Mouse (Mus musculus) gastrocnemius, postnatal 14 days (tissue): ENCODE data around the gene Bid. TPM values are rescaled to one million over a fixed set of nuclear protein-coding genes. Genes with fewer than 3 reads are reported as not detected.

Experiments
- DNase-seq: peaks from one replicate; pipeline ENCODE4 v3.0.0; 2021; ENCODE audit warnings: mixed read lengths
- intact Hi-C: fragments of 180-260 bp; cut with DNase I; formaldehyde crosslinking; loops from one replicate; pipeline ENCODE4 v1.15.1; 2025; ENCODE audit warnings: low total_unique reads
- long read RNA-seq, 2 experiments: library from polyadenylated mRNA; stranded (forward); transcript quantifications; one replicate each; pipeline ENCODE4 v2.0.0; 2021
- total RNA-seq, 2 experiments: library from RNA; stranded (reverse); gene quantifications; 2 replicates each; pipeline ENCODE4 v1.2.3; 2021

Gene Bid
- total RNA-seq = 1 to 10 TPM; 1.8 to 2.3 TPM
- long read RNA-seq, experiment 1, transcript Bid-201 (6 exons, 2,189 nt) = major isoform, 6 of 9 reads
- long read RNA-seq, experiment 1, partial matches to known transcripts = 0 of 9 reads
- long read RNA-seq, experiment 1, other reads (novel, unspliced or antisense) = 3 of 9 reads
- long read RNA-seq, experiment 2, transcript Bid-201 (6 exons, 2,189 nt) = major isoform, 5 of 7 reads
- long read RNA-seq, experiment 2, partial matches to known transcripts = 0 of 7 reads
- long read RNA-seq, experiment 2, other reads (novel, unspliced or antisense) = 2 of 7 reads

DNA sequence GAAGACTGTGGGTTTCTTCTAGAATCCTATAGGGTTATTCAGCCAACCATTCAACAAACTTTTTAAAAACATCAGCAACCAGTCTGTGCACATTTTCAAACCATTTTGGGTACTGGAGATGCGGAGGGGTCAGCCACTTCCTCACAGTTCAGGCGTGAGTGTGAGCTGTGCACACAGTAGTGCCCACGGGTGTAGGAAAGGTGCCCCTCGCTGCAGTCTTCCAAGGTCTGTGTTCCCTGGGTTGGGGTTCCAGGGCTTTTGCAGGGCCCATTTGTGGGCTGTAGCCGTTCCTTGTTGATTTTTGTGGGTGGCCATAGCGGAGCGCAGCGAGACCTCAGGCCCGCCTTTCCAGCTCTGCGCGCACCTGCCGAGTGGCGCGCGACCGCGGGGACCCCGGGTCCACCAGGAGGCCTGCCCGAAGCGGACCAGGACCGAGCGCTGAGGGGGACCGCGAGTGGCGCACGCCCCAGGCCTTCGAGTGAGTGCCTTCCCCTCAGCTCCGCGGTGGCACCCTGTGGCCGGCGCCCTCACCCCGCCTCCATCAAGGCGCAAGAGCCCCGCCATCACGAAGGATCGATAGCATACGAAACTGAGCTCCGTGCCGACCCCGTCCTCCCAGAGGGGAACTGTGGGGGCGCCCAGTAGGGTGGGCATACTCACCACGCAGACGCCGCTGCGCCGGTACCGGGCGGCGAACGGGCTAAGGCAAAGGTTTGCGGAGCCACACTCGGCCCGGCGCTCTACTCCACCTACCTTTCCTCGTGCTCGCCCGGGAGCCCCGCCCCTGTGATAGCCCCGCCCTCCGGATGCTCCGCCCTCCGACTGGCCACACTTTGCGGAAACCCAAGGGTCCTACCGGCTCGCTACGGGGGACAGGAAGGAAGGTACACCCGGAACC lies at the start of gene Bid:
Bid (minus strand) TSS at position 780 of the 898 bp plus-strand sequence.
- DNase-seq = peak; percentile 86
- intact Hi-C loops = no loop called here

- intact Hi-C loops = no loop called here
- no peak for DNase-seq
Observed at GRCm38 (mm10) chr6:120965814-120966213, 49.2 kb upstream of the Bid start.

DNA sequence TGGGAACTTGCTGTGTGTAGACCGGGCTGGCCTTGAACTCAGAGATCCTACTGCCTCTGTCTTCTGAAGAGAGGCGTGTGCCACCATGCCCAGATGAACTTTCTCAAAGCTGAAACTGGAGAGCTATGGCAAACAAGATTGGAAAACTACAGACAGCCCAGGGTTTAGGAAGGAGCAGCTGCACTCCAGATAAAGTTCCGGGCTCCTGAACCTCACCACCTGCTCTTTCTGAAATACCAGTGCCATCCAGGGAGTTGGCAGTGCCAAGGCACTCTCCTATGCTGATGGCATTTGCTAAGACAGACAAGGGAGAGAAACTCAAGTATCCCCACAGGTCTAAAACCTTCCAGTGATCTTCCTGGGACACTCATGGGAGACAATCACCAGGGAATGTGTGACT lies 47.5 kb upstream of the Bid start:
- intact Hi-C loops = no loop called here

DNA sequence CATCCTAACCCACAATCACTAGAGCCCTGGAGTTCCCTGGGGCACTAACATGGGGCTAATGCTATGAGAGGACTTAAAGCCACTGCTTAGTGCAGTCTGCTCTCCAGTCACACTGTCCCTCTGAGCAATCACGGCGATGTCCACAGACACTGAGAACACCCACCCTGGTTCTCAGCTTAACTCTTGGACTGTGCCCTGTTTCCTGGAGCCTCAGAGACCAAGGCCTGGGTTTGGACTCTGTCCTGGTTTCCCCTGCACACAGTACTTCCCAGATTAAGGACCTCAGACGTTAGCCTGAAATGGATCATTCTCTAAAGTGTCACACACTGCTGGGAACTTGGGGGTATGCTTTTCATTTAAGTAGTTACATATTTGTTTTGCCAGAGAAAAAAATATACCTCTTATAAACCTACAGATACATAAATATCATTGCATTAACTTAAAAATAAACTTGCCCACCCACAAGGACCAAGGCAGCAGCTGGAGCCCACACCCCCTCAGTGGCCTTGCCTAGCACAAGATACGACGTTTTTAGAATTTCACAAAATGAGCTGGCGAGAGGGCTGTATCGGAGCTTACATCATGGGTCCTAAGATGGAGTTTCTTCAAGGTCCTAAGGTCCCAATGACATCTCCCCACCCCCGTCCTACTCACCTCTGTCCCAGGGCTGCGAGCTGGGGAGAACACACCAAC lies 43.8 kb upstream of the Bid start:
- intact Hi-C loops = no loop called here
- DNase-seq = no peak

More for the DNA sequence above, 47.5 kb upstream of the Bid start:
- no peak for DNase-seq

DNA sequence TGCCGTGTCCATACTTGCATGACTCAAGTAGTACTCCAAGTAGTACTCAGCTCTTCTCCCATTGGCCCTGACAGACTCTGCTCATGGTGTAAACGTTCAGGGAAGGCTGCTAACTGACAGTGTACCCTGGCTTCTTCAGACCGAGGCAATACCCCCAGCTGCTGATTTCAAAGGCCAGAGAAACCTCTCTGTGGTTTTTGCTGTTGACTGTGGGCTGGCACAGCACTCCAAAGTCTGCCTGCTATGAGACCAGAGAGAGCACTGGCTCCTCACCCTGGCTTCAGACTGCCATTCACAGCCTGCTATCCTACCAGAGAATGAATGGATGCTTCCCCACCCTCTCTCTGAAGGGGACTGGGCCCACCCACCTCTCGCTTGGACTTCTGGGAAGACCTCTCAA lies 40.7 kb upstream of the Bid start:
- intact Hi-C loops = loop anchor here (5.0 kb wide), 1 partner anchor 50 kb away; no protein-coding TSS in a partner anchor

DNA sequence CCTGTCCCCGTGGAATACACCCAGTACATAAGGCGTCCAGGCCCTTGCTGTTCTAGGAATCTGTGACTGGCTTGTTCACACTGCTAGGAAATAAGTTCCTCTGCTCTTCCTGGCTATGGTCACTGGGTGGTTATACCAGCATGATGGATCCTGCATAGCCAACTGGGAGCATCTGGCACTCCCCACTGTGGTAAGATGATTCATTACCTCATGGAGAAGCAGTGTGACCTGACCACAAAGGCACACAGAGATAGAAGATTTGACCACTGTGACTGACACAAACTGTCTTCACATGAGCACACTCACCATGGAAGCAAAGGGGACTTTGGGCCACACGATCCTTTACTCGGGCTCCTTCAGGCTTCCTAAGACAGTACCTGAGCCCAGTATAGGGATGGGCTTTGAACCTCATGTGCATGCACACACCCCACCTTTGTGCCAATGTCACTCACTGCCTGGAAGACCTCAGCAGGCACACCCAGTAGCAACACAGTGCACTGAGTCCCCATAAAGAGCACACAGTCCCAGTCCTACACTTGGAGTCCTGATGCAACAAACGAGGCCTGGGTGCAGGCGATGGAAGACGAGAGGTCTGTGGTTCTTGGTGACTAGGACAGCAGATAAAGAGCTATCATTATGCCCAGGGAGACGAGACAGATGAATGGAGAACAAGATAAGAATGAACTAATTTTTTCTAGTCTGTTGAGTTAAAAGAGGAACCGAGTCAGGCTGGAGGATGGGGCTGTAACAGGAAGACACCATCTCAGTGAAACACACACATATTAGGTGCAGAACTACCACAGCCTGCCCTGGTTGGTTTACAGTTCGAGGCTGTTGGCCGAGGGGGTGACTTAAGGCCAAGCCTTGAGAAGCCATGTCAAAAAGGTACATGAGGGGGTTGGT lies 39.9 kb upstream of the Bid start:
- intact Hi-C loops = loop anchor here (5.0 kb wide), 1 partner anchor 49 kb away; no protein-coding TSS in a partner anchor

More for the DNA sequence above, 40.7 kb upstream of the Bid start:
- DNase-seq = no peak

GRCm38 (mm10) chr6:120955215-120955614 lies 38.6 kb upstream of the Bid start:
- no peak for DNase-seq
- intact Hi-C loops = loop anchor here (5.0 kb wide), 1 partner anchor 48 kb away; no protein-coding TSS in a partner anchor

More for the DNA sequence above, 39.9 kb upstream of the Bid start:
- DNase-seq = no peak

DNA sequence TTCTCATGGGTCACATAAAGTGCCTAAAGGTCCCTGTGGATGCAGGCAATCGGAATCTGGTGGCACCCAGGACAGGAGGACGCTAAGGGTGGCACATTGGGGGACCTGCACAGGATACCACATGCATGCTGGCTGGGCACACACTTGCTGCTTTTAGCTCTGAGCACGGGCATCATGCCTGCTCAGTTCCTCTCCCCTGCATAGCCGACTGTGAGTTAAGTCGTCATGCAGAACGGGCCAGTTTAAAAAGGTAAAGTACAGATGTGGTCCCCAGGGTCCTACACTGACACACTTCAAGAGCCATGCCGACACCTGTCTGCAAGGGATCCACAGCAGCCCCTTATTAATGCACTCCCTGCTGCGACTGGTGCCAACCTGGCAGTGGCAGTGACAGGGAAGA lies 37.6 kb upstream of the Bid start:
- DNase-seq = no peak
- intact Hi-C loops = no loop called here

DNA sequence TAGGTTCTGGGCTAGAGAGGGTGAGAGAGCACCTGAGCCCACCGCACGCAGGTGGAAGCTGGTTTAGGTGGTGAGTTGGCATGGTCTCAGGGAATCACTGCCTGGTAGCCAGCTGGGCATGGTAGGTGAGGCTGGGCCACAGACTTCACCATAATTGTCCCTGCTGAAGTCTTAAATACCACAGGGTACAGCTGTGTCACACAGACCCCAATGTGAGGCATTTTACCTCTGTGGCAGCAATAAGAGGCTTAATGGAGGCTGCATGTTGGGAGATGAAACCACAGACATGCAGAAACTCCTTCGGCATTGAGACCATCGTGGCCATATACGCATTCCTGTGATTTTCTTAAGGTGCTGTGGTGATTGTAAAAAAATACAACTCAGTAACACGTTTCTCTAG lies 35.8 kb upstream of the Bid start:
- intact Hi-C loops = no loop called here
- DNase-seq = no peak

DNA sequence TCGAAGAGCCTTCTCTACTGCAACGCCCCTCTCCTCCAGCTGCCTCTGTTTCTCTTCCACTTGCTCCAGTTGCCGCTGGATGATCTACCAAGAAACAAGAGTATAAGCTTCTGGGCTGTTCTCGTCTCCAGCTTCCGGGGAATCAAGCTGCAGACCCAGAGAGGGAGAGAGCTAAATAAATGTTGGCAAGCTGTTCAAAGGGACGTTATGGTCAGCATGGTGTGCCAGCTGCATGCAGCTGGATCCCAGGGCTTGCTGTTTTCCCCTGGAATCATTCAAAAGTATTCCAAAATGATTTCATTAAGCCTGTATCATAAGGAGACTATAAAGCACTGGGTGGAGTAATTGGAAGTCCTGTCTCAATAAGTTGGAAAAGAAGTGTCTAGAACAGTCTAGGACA lies 34.7 kb upstream of the Bid start:
- no peak for DNase-seq
- intact Hi-C loops = no loop called here

DNA sequence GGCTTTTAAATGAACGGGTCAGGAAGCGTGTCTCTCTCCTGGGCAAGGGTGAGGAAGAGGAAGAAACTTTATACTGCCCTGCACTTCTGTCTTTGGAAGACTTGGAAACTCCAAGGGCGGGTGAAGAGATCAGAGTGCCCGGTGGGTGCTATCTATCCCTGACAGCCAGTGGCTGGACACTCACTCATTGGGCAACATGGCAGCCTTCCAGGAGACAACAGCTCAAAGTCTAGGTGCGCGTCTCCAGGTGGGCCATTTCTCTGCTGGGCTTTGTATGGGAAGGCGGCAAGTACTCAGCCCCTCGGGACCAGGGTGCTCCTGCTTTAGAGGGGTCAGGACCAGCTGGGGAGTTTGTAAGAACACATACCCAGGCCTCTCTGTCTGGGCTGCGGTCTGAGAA lies 28.9 kb upstream of the Bid start:
- intact Hi-C loops = no loop called here
- DNase-seq = no peak

DNA sequence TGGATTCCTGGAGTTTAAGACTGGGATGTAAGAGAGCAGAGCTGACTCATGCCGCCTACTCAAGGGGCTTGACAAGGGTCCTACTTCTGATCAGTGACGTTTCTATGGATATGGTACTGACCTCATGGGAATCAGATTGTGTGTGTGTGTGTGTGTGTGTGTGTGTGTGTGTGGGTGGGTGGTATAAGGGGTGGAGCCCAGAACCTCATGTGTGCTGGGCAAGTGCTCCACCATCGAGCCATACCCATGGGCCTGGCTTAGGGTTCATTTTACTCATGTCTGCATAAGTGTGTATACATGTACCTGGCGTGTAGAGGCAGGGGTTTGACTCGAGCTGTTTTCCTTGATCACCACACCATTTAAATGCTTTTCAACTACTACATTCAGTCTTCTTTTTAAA lies 27.3 kb upstream of the Bid start:
- DNase-seq = no peak
- intact Hi-C loops = no loop called here

- DNase-seq = no peak
- intact Hi-C loops = no loop called here
Observed at GRCm38 (mm10) chr6:120943551-120943950, 26.9 kb upstream of the Bid start.

DNA sequence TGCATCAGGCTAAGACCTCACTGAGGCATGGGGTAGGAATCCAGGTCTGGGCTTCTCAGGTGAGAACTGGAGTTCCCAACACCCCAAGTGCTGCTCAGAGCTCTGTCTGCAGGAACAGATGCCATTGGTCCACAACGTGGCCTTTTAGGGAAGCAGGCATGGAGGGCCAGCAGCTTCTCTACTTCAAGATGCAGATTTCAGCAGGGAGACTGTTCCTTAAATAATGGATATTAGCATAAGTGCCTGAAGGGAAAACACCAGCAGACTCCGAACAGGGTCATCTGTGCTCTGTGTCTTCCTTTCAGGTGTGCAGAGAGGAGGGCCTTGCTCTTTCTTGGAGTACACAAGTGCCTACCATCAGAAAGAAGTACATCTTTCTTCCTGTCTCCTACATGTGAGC lies 26.4 kb upstream of the Bid start:
- DNase-seq = no peak
- intact Hi-C loops = no loop called here

GRCm38 (mm10) chr6:120941575-120941974 lies 24.9 kb upstream of the Bid start:
- DNase-seq = no peak
- intact Hi-C loops = no loop called here

GRCm38 (mm10) chr6:120941084-120941481 lies 24.4 kb upstream of the Bid start:
- intact Hi-C loops = no loop called here

GRCm38 (mm10) chr6:120940446-120941083 lies 23.9 kb upstream of the Bid start:
- no peak for DNase-seq
- intact Hi-C loops = no loop called here

More at GRCm38 (mm10) chr6:120941084-120941481, 24.4 kb upstream of the Bid start:
- no peak for DNase-seq

GRCm38 (mm10) chr6:120939783-120940182 lies 23.1 kb upstream of the Bid start:
- DNase-seq = no peak
- intact Hi-C loops = no loop called here
